Mouse (Mus musculus): ENCODE data around the gene Rftn1. TPM values are rescaled to one million over a fixed set of nuclear protein-coding genes. Genes with fewer than 3 reads are reported as not detected.
"Not testable (repeated sequence)": the region's sequence is repeated elsewhere in the genome, so short reads cannot be mapped to it uniquely, and the experiment has no call there.

The Rftn1 gene
- total RNA-seq, 1 experiment from 2014 or later: 33.6 TPM

DNA sequence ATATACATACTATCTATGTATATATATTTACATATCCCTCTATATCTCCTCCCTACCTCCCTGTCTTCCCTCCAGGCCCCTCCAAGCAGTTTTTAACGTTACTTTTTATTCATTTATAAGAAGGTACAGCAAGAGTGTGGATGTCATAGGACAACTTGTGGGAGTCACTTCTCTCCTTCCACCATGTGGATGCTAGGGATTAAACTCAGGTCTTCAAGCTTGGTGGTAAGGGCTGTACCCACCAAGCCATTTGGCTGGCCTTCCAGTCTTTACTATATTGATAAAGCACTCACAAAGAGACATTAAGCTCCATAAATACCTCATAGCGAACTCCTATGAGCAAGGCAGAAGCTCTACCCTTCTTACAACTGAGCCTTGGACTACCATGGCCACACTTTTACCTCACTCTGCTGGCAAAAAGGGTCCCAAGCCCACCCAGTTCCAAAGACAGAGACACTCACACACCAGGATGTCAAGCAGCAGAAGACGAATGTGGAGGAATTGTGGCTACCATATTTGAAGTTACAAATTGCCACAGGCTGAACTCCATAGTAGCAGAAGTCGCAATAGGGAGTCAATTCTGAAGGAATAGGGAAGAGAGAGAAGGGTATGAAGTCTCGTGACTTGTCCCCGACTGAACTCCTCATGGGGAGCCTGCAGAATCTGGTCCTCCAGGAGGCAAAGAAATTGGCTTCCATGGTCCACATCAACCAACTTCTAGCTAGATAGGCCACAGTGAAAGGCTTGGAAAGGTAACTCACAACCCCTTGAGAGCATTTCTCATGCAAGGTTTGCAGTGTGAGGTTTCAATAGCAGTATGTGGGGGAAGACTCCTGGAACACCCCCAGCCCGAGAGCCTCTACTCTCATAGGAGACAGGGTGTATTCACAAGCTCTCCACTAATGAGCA lies 17.9 kb upstream of the Rftn1 start:
- ATAC-seq (replicated peaks in 1 of 2; ENCODE audit: insufficient read depth in 1 of 2, low FRiP score in 2 of 2, low TSS enrichment in 1 of 2, low read depth in 1 of 2, poor library complexity in 2 of 2, severe bottlenecking in 2 of 2): no peak

DNA sequence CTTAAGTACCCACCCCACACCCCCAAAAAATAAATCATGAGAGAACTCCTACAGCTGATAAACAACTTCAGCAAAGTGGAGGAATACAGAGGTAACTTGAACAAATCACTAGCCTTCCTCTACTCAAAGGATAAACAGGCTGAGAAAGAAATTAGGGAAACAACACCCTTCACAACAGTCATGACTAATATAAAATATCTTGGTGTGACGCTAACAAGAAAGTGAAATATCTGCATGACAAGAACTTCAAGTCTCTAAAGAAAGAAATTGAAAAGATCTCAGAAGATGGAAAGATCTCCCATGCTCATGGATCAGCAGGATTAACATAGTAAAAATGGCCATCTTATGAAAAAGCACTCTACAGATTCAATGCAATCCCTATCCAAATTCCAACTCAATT lies 15.8 kb upstream of the Rftn1 start:
- ATAC-seq (replicated peaks in 1 of 2; ENCODE audit: insufficient read depth in 1 of 2, low FRiP score in 2 of 2, low TSS enrichment in 1 of 2, low read depth in 1 of 2, poor library complexity in 2 of 2, severe bottlenecking in 2 of 2): not testable (repeated sequence)

DNA sequence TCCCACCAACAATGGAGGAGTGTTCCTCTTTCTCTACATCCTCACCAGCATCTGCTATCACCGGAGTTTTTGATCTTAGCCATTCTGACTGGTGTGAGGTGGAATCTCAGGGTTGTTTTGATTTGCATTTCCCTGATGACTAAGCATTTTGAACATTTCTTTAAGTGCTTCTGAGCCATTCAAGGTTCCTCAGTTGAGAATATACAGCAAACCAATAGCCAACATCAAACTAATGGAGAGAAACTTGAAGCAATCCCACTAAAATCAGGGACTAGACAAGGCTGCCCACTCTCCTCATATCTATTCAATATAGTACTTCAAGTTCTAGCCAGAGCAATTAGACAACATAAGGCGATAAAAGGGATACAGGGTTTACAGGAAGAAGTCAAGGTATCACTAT lies 15.4 kb upstream of the Rftn1 start:
- not testable (repeated sequence) for ATAC-seq (replicated peaks in 1 of 2; ENCODE audit: insufficient read depth in 1 of 2, low FRiP score in 2 of 2, low TSS enrichment in 1 of 2, low read depth in 1 of 2, poor library complexity in 2 of 2, severe bottlenecking in 2 of 2)

DNA sequence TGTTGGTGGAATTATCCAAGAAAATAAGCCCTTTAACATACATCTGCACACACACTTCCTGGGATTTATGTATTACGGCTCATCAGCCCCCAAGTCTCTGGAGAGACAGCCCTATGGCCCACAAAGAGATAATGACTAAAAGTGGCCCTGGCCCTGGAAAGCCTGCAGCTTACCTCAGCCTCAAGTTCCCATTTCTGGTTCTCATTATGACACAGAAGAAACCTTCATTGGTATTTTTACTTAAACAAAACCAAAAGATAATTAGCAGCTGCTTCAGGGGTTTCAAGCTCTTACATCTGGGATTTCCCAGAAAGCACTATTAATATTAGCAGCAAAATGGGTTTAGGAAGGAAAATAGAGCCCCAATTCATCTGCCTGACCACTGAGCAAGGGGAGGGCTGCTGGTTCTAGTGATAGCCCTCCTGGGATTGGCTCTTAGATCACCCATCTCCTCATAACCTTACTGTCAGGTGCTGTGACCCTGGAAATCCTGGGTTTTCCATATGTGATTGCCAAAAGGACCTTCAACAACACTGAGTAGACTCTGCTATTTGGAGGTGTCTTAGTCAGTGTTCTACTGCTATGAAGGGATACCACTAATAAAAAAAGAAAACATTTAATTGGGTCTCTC lies 14.8 kb upstream of the Rftn1 start:
- no peak for ATAC-seq (replicated peaks in 1 of 2; ENCODE audit: insufficient read depth in 1 of 2, low FRiP score in 2 of 2, low TSS enrichment in 1 of 2, low read depth in 1 of 2, poor library complexity in 2 of 2, severe bottlenecking in 2 of 2)

DNA sequence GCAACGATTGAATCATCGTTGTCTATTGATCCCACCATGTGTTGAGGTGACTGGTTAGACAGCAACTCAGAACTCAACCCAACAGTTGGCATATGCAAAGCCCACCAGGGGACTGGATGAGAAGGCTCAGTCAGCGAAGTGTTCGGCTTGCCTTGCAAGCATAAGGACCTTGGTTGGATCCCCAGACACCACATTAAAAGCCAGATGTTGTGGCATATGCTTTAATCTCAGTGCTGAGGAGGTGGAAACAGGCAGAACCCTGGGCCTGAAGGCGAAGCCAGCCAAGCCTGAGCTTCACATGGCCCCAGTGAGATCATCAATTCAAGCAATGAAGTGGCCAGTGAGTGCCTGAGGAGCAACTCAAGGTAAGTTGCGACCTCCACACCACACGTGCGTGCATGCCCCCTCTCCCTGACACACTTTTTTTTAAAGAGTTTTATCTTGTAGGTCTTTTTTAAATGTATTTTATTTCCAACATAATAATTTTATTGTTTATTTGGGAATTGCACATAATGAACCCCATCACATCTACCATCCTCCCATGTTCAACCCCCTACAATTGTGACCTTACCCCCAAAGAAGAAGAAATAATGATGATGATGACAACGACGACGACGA lies 11.5 kb upstream of the Rftn1 start:
- ATAC-seq (replicated peaks in 1 of 2; ENCODE audit: insufficient read depth in 1 of 2, low FRiP score in 2 of 2, low TSS enrichment in 1 of 2, low read depth in 1 of 2, poor library complexity in 2 of 2, severe bottlenecking in 2 of 2): no peak

DNA sequence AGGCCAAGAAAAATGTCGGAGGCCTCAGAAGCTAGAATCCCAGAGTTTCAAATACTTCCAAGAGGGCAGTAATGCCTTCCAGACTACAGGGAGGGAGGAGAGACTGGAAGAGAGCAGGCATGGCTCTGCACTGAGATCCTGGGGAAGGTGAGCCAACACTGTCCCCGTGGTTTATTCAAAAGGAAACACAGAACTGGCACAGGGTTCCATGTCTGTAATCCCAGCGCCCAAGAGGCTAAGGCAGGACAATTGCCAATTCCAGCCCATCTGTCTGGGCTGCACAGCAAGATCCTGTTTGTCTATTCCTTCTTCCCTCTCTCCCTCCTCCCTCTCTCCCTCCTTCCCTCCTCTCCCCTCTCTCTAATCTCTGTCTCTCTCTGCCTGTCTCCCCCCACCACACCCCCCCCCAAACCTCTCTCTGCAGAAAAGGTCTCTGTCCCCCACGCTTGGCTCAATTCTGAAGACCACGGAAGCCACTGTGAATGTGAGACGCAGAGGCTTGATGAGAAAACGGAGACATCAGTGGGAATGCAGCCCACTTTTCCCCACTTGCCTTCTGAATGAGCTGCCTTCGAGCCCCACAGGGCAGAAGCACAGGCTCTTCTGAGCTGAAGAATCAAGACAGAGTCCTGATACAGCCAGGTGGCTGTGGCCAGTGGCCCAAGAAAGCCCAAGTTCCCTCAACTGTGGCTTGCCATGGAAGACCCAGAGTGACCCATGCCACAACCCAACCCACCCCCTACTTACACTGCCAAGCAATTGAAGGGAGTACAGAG lies 8.8 kb upstream of the Rftn1 start:
- ATAC-seq (replicated peaks in 1 of 2; ENCODE audit: insufficient read depth in 1 of 2, low FRiP score in 2 of 2, low TSS enrichment in 1 of 2, low read depth in 1 of 2, poor library complexity in 2 of 2, severe bottlenecking in 2 of 2): no peak

DNA sequence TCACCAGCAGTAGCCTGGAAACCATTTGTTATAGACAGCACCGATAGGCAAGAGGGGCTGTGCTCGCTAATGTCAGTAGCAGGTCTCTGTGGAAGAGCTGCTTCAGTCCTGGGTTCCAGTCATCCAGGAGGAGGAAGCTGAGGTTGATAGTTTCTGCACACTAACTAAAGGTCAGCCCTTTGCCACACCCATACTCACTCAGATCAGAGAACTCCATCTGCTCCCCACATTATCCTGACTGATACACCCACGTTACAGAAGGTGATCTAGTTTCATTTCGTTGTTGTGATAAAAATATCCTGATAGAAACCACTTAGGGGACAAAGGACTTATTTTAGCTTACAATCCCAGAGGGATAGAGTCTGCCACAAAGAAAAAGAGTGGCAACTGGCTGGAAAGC lies 7.1 kb upstream of the Rftn1 start:
- no peak for ATAC-seq (replicated peaks in 1 of 2; ENCODE audit: insufficient read depth in 1 of 2, low FRiP score in 2 of 2, low TSS enrichment in 1 of 2, low read depth in 1 of 2, poor library complexity in 2 of 2, severe bottlenecking in 2 of 2)

DNA sequence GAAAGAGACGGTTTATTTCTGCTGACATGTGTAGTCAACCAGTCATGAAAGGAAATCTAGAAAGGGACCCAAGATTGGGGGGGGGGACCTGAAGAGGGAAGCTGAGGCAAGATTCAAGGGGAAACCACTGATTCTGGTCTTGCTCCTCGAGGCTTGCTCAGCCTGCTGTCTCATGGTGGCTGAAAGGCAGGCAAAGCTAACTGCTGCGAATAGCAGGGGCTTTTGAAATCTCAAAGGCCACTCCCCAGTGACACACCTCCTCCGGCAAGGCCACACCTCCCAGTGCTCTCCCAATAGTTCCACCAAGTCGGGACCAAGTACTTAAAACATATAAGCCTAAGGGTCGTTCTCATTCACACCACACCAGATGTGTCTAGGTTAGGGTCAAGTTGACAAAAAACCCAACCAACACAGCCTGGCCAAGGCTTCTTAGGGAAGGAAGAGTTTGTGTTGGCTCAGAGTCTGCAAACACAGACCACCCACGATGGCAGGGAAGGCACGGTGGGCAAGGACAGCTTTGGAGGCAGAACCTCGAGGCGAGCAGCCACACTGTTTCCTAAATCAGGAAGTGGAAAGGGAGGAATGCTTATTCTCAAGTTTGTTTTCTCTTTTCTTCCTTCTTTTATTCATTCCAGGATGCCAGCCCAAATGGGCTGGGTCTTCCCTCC lies 5.7 kb upstream of the Rftn1 start:
- no peak for ATAC-seq (replicated peaks in 1 of 2; ENCODE audit: insufficient read depth in 1 of 2, low FRiP score in 2 of 2, low TSS enrichment in 1 of 2, low read depth in 1 of 2, poor library complexity in 2 of 2, severe bottlenecking in 2 of 2)

DNA sequence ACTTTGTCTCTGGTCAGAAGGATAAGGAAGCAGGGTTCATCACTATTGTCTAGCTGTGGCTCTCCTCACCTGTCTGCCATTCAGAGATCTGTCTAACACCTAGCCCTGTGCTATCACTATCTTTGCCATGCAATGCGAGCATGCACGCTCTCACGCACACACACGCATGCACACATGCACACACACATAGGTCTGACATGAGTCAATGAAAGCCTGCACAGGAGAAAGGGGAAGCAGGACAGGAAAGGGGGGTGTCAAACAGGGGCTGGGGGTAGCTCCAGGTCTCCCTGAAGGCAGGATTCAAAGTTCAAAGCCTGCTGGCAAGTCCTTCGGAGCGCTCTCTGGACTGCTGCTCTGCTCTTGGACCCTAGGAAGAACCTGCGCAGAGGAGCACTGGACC lies 4.9 kb upstream of the Rftn1 start:
- ATAC-seq (replicated peaks in 1 of 2; ENCODE audit: insufficient read depth in 1 of 2, low FRiP score in 2 of 2, low TSS enrichment in 1 of 2, low read depth in 1 of 2, poor library complexity in 2 of 2, severe bottlenecking in 2 of 2): peak; percentile 16 to 43; a peak in 2 of 4 replicates

DNA sequence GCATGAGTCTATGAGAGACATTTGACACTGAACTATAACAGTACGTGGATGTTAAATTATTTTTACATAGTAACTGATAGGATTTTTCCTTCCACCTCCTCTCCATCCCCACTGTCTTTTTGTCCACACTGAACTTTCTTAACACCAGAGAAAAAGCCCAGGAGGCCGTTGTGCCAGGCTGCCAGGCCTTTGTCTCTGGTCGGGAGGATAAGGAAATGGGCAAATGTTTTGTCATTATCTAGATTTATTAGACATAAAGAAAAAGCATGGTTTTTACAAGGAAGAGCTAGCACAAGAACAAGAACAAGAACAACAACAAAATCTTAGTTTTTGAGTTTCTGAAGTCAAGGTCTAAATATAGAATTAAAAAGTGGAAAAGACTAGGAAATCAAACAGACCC lies 4.1 kb upstream of the Rftn1 start:
- no peak for ATAC-seq (replicated peaks in 1 of 2; ENCODE audit: insufficient read depth in 1 of 2, low FRiP score in 2 of 2, low TSS enrichment in 1 of 2, low read depth in 1 of 2, poor library complexity in 2 of 2, severe bottlenecking in 2 of 2)

DNA sequence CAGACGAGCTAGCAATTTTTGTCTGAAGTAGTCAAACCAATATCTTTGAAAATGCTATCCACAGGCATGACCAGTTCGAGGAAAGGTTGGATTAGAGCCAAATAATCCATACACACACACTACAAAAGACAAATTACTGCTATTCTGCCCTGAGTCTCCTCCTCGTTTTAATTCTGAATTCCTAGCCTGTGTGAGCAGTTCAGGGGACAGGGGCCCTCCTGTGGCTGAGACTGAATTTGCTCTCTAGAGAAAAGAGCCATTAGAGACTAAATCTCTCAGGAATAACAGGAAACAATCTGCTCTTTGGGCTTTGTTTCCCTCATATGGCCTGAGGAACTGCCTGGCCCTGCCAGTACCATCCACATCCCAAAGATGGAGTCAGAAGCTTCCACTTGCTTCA lies 3.2 kb upstream of the Rftn1 start:
- no peak for ATAC-seq (replicated peaks in 1 of 2; ENCODE audit: insufficient read depth in 1 of 2, low FRiP score in 2 of 2, low TSS enrichment in 1 of 2, low read depth in 1 of 2, poor library complexity in 2 of 2, severe bottlenecking in 2 of 2)

DNA sequence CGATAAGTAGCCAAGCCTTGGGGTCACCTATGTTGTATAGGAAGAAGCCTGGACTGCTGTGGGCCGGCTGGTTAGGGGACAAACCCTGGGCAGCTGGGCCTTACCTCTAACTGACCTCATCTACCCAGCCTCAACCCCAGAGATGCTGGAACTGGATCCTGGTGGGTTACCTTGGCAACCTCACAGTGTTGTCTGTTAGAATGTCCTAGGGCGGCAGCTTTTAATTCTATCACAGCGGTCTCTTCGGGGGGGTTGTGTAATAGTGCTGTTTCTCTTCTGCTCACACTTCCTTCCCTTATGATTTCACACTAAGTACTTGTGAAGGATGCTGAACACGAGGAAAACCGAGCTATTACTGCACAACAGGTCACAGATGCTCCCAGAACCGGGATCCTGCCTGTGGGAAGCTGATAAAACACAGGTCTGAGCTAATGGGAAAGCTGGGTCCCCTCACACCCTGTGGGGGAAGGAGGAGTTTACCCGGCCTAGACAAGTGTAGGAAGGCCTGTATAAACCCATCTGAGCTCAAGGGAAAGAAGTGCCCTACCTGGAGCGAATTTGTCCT lies 2.0 kb upstream of the Rftn1 start:
- ATAC-seq (replicated peaks in 1 of 2; ENCODE audit: insufficient read depth in 1 of 2, low FRiP score in 2 of 2, low TSS enrichment in 1 of 2, low read depth in 1 of 2, poor library complexity in 2 of 2, severe bottlenecking in 2 of 2): no peak

DNA sequence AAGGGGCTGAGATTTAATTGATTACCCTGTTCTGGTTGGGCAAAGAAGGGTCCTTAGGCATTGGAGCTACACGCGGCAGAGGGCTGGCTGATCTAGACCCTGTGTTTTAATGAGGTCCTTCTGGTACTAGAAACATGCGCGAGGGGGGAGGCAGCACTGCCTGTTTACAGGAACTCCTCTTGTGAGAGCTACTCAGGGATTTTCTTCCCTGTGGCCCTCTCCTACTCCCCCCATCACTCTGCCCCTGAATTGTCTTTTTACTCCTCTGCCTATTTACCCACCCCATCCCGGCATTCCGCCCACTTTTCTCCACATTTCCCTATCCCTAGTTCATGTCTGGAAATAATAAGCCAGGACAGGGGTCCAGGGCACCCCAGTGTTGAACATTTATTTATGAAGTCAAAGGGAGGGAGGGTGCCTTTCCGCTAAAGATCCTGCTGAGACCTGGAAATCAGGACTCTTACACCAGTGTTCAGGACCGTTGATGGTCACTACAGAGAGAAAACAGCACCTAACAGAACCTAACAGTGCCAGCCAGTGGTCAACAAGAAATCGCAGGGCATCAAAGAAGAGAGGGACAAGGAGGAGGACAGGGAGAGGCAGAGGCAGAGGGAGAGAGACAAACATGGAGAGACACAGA lies 964 bp upstream of the Rftn1 start:
- no peak for ATAC-seq (replicated peaks in 1 of 2; ENCODE audit: insufficient read depth in 1 of 2, low FRiP score in 2 of 2, low TSS enrichment in 1 of 2, low read depth in 1 of 2, poor library complexity in 2 of 2, severe bottlenecking in 2 of 2)

DNA sequence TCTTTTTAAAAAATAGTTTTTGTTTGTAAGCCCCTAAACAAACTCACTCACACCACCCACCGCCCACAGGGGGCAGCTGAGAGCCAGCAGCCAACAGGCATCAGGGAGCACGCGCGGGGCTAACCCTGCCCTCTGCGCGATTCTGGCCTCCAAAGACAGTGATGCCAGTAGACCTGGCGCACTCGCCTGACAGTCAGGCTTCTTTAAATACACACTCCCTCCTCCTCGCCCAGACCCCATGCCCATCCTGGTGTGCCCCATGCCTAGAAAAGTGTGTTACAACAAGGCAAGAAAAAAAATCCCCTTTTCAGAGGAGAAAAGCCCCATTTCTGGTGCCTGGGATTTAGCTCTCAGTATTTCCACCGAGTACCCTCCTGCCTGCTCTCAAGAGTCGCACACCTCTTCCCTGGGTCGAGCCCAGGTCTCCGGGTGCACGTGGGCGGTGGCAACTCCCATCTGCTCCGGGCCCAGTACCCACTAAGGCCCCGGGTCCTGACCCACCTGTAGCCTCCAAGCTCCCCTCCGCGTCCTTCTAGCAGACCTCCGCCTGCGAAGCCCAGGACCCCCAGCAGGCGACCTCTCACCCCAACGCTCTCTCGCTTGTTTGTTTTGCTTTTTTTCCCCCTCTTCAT lies 977 bp downstream of the Rftn1 start:
- ATAC-seq (replicated peaks in 1 of 2; ENCODE audit: insufficient read depth in 1 of 2, low FRiP score in 2 of 2, low TSS enrichment in 1 of 2, low read depth in 1 of 2, poor library complexity in 2 of 2, severe bottlenecking in 2 of 2): peak; percentile 82 to 90

DNA sequence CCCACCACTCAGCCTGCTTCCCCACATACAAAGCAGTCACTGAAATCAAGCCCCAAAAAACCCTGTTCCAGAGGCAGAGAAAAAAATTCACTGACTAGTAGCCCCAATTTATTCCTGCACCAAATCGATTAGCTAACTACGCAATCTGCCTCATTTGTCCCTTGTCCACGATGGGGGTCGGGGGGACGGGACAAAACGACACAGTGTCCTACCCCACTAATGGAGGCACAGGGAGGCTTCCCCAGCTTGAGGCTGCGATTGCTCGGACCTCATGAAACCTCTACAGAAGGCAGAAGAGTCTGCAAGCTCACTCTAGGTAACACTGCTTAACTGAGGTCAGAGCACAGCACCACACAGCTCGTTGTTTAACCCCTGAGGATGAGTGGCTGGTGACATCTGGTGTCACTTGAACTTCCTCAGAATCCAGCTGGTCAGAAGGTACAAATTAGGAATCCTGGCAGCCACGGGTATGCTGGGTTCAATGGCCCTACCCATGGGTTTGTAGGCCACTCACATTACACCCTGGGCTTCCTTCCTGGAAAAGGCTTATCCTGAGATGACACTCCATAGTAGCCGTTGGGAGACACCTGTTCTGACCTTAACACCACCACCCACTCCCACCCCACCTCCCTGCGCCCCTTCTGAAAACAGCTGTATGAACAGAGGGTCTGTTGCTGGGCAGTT lies 1.7 kb downstream of the Rftn1 start:
- no peak for ATAC-seq (replicated peaks in 1 of 2; ENCODE audit: insufficient read depth in 1 of 2, low FRiP score in 2 of 2, low TSS enrichment in 1 of 2, low read depth in 1 of 2, poor library complexity in 2 of 2, severe bottlenecking in 2 of 2)

DNA sequence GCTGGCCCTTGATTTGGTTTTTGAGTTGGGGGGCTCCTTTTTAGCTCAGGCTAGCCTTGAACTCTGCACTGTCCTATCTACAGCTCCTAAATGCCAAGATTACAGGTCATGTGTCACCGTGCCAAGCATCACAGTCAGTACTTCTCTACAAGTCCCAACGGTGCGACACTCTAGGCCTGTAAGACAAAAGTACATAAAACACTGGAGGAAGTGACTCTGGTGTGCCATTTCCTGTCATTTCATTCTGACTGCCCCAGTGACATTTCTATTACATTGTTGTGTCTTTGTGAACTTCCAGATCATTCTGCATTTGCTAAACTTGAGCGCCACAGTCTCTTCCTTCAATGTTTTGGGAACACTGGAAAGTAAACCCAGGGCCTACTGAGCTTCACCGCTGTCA lies 4.9 kb downstream of the Rftn1 start:
- ATAC-seq (replicated peaks in 1 of 2; ENCODE audit: insufficient read depth in 1 of 2, low FRiP score in 2 of 2, low TSS enrichment in 1 of 2, low read depth in 1 of 2, poor library complexity in 2 of 2, severe bottlenecking in 2 of 2): no peak

All from hematopoietic stem cell, adult 5-6 weeks (primary cell).